Comparison of ENCODE assay signal across 9 mouse cellular contexts in genomic region chr13:17581684-17582083, GRCm38 (mm10).
DNase-seq lines count a peak whose midpoint lies in the region; ATAC-seq and TF ChIP-seq lines count a peak whose summit lies in the region.
"Had no signal": no experiment of that assay in that cellular context is flagged by ENCODE, and none has a peak within 500 bp of the region (broad histone marks: within the 10 kb centered on the region; RNA-seq: fewer than 3 reads in every experiment).

No protein-coding gene starts in this region.

- no peaks in the 10 kb centered on the region for H3K36me3 ChIP-seq in kidney, adult 2 months (ENCODE audit: control insufficient read depth, insufficient read depth, low read length)
- H3K36me3 ChIP-seq in kidney, embryonic 15.5 days = no peaks in the 10 kb centered on the region
- H3K36me3 ChIP-seq in E14TG2a.4 (ENCODE audit: insufficient read depth, low read length) = no peaks in the 10 kb centered on the region
- no peaks in the 10 kb centered on the region for H3K36me3 ChIP-seq in splenic B cell, adult 2 months (ENCODE audit: control insufficient read depth, insufficient read depth, low read length, poor library complexity, severe bottlenecking)
- H3K36me3 ChIP-seq: limb, embryonic 12.5 days had no signal

- 24% methylated on average over 2 of the region's 2 CpGs for WGBS in kidney, adult 2 months
- WGBS in kidney, embryonic 15.5 days = 9% methylated on average over 2 of the region's 2 CpGs

- no peak overlapping the region for H3K4me2 ChIP-seq in kidney, embryonic 15.5 days
- H3K4me2 ChIP-seq: limb, embryonic 12.5 days had no signal

- H3K9me3 ChIP-seq in kidney, embryonic 15.5 days (replicated peaks) = no peaks in the 10 kb centered on the region
- H3K9me3 ChIP-seq in E14TG2a.4 (ENCODE audit: low read length) = no peaks in the 10 kb centered on the region
- H3K9me3 ChIP-seq: limb, embryonic 12.5 days had no signal

- TF ChIP-seq POLR2A in kidney, adult 2 months (IDR thresholded peaks at IDR 0.05; ENCODE audit: low read depth, low read length) = no peak

- H3K4me3 ChIP-seq in kidney, adult 2 months (ENCODE audit: insufficient read depth, low read depth, low read length) = no peak overlapping the region
- H3K4me3 ChIP-seq in kidney, embryonic 15.5 days (replicated peaks) = no peak overlapping the region
- no peak overlapping the region for H3K4me3 ChIP-seq in E14TG2a.4 (replicated peaks; ENCODE audit: low read length)
- H3K4me3 ChIP-seq: limb, embryonic 12.5 days had no signal

- ATAC-seq in kidney, embryonic 15.5 days (replicated peaks; ENCODE audit: low FRiP score) = no peak

- H3K27ac ChIP-seq in kidney, adult 2 months (ENCODE audit: insufficient read depth, low read depth, low read length) = no peak overlapping the region
- no peak overlapping the region for H3K27ac ChIP-seq in kidney, embryonic 15.5 days
- H3K27ac ChIP-seq: limb, embryonic 12.5 days had no signal

- no peaks in the 10 kb centered on the region for H3K4me1 ChIP-seq in kidney, adult 2 months (ENCODE audit: control insufficient read depth, insufficient read depth, low read length)
- H3K4me1 ChIP-seq in kidney, embryonic 15.5 days = no peaks in the 10 kb centered on the region
- peaks cover 5% of the 10 kb centered on the region; the same call in 1 of the 2 replicates for H3K4me1 ChIP-seq in E14TG2a.4 (replicated peaks; ENCODE audit: low read depth, low read length)
- H3K4me1 ChIP-seq: limb, embryonic 12.5 days had no signal

- H3K27me3 ChIP-seq in kidney, adult 2 months (replicated peaks; ENCODE audit: control insufficient read depth, insufficient read depth, low read length) = no peaks in the 10 kb centered on the region
- H3K27me3 ChIP-seq in kidney, embryonic 15.5 days = no peaks in the 10 kb centered on the region
- no peaks in the 10 kb centered on the region for H3K27me3 ChIP-seq in E14TG2a.4 (ENCODE audit: insufficient read depth, low read length)
- no peaks in the 10 kb centered on the region for H3K27me3 ChIP-seq in splenic B cell, adult 2 months (ENCODE audit: control insufficient read depth, insufficient read depth, low read length, poor library complexity, severe bottlenecking)
- H3K27me3 ChIP-seq: limb, embryonic 12.5 days had no signal

- no peak overlapping the region for H3K9ac ChIP-seq in kidney, embryonic 15.5 days
- H3K9ac ChIP-seq: limb, embryonic 12.5 days had no signal

- peak; percentile 9 for DNase-seq in kidney, adult 2 months
- DNase-seq in 3T3-L1 (ENCODE audit: low read depth, low spot score) = peak; percentile 74
- peak; percentile 32 to 45 for DNase-seq in layer of hippocampus, postnatal 10 days (ENCODE audit: low spot score in 2 of 2)
- peak; percentile 4 for DNase-seq in splenic B cell, adult 2 months (ENCODE audit: low read depth, low spot score)
- DNase-seq in ovary, postnatal 10 days (ENCODE audit: low spot score) = no peak
- no peak for DNase-seq in cerebellum, adult 9-11 months

- TF ChIP-seq CTCF in kidney, adult 2 months (conservative IDR thresholded peaks at IDR 0.05; ENCODE audit: insufficient read depth, insufficient read length, low read depth, low read length) = 0 out of 2 replicates have a peak, but pooled peaks have one; percentile 14
- TF ChIP-seq CTCF in E14TG2a.4 (conservative IDR thresholded peaks at IDR 0.05; ENCODE audit: low read length) = peak; percentile 12; the same call in 1 of the 2 replicates

Comparison
In these comparisons a context has a peak if more than half of its experiments do, and no peak if none do; other contexts are left out.
1. DNase-seq: peak in kidney, adult 2 months (single experiment), 3T3-L1 (single experiment), layer of hippocampus, postnatal 10 days (2 of 2) and splenic B cell, adult 2 months (single experiment); none in ovary, postnatal 10 days (single experiment) and cerebellum, adult 9-11 months (single experiment).